Mouse (Mus musculus) stomach, embryonic 14.5 days (tissue): ENCODE data around the gene Galnt17. TPM values are rescaled to one million over a fixed set of nuclear protein-coding genes. Genes with fewer than 3 reads are reported as not detected.

Experiments
- ATAC-seq: fragments of 200-750 bp; cut with Nextera tagmentation; 2 replicates; pipeline ENCODE4 v1.8.0; 2017; ENCODE audit warnings: low read depth, moderate TSS enrichment; ENCODE audit not compliant: insufficient number of reproducible peaks, insufficient read depth, low FRiP score
- H3K27ac ChIP-seq: fragments of 300-500 bp; sonication (generic); 2 replicates; pipeline ENCODE4 v1.5.1; 2014; ENCODE audit warnings: mild to moderate bottlenecking, low read length, moderate library complexity, mixed read lengths
- H3K27me3 ChIP-seq: fragments of 300-500 bp; sonication (generic); 2 replicates; pipeline ENCODE4 v1.6.1; 2014; ENCODE audit warnings: low read length, control low read depth, mixed read lengths; ENCODE audit not compliant: control insufficient read depth, insufficient read depth
- H3K36me3 ChIP-seq: fragments of 300-500 bp; sonication (generic); 2 replicates; pipeline ENCODE4 v1.6.1; 2014; ENCODE audit warnings: mild to moderate bottlenecking, control low read depth, low read length, moderate library complexity, mixed read lengths; ENCODE audit not compliant: control insufficient read depth, insufficient read depth
- H3K4me1 ChIP-seq: fragments of 300-500 bp; sonication (generic); 2 replicates; pipeline ENCODE4 v1.6.1; 2014; ENCODE audit warnings: low read length, control low read depth, mixed read lengths; ENCODE audit not compliant: control insufficient read depth, insufficient read depth
- H3K4me2 ChIP-seq: fragments of 300-500 bp; sonication (generic); replicated peaks from 2 replicates; pipeline ENCODE4 v1.6.1; 2014; ENCODE audit warnings: low read depth, low read length, control low read depth
- H3K4me3 ChIP-seq: fragments of 300-500 bp; sonication (generic); 2 replicates; pipeline ENCODE4 v1.5.1; 2014; ENCODE audit warnings: low read depth, low read length, control low read depth
- H3K9ac ChIP-seq: fragments of 300-500 bp; sonication (generic); replicated peaks from 2 replicates; pipeline ENCODE4 v1.6.1; 2014; ENCODE audit warnings: low read depth, mild to moderate bottlenecking, control low read depth, low read length, moderate library complexity, mixed read lengths
- H3K9me3 ChIP-seq: fragments of 300-500 bp; sonication (generic); 2 replicates; pipeline ENCODE4 v1.6.1; 2016; ENCODE audit warnings: low read depth, low read length, control low read depth; ENCODE audit not compliant: control insufficient read depth
- WGBS: fragments of 180-500 bp; shearing (Covaris S2); extraction: QIAGEN DNeasy Blood & Tissue Kit; methylation state at CpG from one replicate; pipeline ENCODE4 v1.1.7; 2014; 5-methylcytosine and 5-hydroxymethylcytosine counted together
- polyA plus RNA-seq: library from polyadenylated mRNA; unstranded; fragments of >200 nt; fragmentation: Nextera tagmentation; extraction: Ambion mirVana; gene quantifications from 2 replicates; pipeline ENCODE4 v1.2.1, GENCODE M21; 2014

Gene Galnt17
- 1.7 and 1.9 TPM in 2 replicates for polyA plus RNA-seq

DNA sequence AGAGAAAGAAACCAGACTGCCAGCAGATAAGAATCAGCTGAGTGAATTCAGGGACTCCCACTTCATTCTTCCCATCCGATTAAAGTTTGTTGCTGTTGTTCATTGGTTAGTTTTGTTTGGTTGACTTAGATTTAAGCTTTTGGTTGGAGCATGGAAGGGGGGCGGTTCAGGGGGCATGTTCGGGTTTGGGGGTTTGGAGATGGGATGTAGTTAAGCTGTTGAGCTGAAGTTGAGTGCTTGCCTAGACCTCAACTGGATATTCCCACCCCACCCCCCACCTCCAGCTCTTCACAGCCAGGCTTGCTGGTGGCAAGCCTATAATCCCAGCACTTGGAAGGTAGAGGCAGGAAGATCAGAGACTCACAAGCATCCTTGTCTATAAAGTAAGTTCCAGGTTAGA lies at the start of gene Galnt17:
Gene Galnt17, minus strand, starts transcription at position 101 of the 400 bp plus-strand sequence.
- Histone ChIP-seq H3K36me3 (no peaks in the 10 kb centered on the region), H3K27me3 (peaks cover 6% of the 10 kb centered on the region), H3K9ac (peak within 1 kb of the TSS; percentile 38; the same call in 1 of the 2 replicates), H3K4me1 (peaks cover 4% of the 10 kb centered on the region; the same call in 1 of the 2 replicates), H3K4me3 (peak within 1 kb of the TSS; percentile 64), H3K9me3 (no peaks in the 10 kb centered on the region), H3K4me2 (peak within 1 kb of the TSS; percentile 98), H3K27ac (peak within 1 kb of the TSS; percentile 41; the same call in 1 of the 2 replicates)
- ATAC-seq = no peak
- WGBS = 48% methylated on average over 3 of the region's 3 CpGs

- Histone ChIP-seq H3K4me3 (no peak overlapping the region), H3K27me3 (no peaks in the 10 kb centered on the region), H3K4me2 (no peak overlapping the region), H3K9ac (no peak overlapping the region), H3K9me3 (no peaks in the 10 kb centered on the region), H3K36me3 (no peaks in the 10 kb centered on the region), H3K4me1 (no peaks in the 10 kb centered on the region), H3K27ac (no peak overlapping the region)
- WGBS = 84% methylated on average over 8 of the region's 8 CpGs
- ATAC-seq = no peak
Measured at GRCm38 (mm10) chr5:131334536-131334935, 26.2 kb upstream of the Galnt17 start.

DNA sequence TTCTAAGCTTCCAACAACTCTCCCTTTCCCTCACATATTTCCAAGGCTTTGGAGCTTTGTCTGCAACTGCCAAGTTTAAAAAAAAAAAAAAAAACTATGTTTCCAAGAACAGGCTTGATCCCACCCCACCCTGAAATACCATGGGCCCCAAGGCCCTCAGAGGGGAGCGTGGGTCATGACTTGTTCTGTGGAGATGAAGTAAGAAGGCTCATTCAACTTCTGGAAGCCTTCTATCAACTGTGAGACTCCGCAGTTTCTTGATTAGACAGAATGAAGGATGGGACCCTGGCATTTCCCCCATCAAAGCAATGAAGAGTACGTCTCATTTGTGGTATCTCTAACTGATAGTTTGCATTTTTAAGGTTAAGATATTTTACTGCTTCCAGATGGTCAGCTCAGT lies 13.0 kb upstream of the Galnt17 start:
- H3K27me3 ChIP-seq = no peaks in the 10 kb centered on the region
- H3K4me1 ChIP-seq = no peaks in the 10 kb centered on the region
- H3K27ac ChIP-seq = no peak overlapping the region
- ATAC-seq = no peak
- no peak overlapping the region for H3K4me3 ChIP-seq
- H3K4me2 ChIP-seq = no peak overlapping the region
- H3K9ac ChIP-seq = no peak overlapping the region
- 43% methylated on average over 3 of the region's 3 CpGs for WGBS
- H3K36me3 ChIP-seq = no peaks in the 10 kb centered on the region
- no peaks in the 10 kb centered on the region for H3K9me3 ChIP-seq

DNA sequence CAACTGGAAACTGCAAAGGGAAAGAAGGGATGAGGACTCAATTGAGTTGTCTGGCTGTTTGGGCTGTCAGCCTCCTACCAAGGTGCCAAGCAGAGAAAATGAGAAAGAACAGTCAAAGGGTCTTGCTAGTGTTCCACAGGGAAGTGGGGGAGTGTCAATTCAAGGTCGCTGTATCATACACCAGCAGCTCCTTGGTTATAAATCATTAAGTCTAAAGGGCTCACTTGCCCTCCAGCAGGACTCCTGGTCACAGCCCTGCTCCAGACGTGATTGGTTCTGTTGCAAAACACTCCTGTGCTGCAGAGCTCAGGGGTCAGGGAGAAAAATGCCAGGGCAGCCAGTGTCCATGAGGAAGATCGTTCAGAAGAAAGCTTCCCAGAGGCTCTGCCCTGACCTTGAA lies 11.3 kb upstream of the Galnt17 start:
- no peaks in the 10 kb centered on the region for H3K27me3 ChIP-seq
- H3K4me2 ChIP-seq = no peak overlapping the region
- ATAC-seq = no peak
- H3K9me3 ChIP-seq = no peaks in the 10 kb centered on the region
- no peaks in the 10 kb centered on the region for H3K36me3 ChIP-seq
- H3K4me1 ChIP-seq = no peaks in the 10 kb centered on the region
- H3K27ac ChIP-seq = no peak overlapping the region
- H3K4me3 ChIP-seq = no peak overlapping the region
- 24% methylated on average over 3 of the region's 3 CpGs for WGBS
- H3K9ac ChIP-seq = no peak overlapping the region

DNA sequence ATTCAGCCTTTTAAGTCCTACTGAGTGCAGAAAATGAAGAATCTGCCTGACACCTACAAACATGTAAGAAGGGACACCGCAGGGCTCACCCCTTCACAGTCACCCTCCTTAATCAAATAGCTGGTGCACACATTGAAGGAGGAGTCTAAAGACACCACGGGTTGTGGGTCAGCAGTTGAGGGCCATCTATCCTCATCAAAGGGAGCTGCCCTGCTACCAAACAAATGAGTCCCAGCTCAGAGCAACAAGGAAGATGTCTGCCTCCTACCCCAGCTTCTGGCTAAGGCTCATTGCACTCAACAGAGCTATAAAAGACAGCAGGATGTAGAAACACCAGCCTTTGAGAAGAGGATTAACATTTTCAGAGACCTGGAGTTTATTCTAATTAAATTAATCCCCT lies 10.8 kb upstream of the Galnt17 start:
- Histone ChIP-seq H3K4me3 (no peak overlapping the region), H3K4me2 (no peak overlapping the region), H3K9me3 (no peaks in the 10 kb centered on the region), H3K9ac (no peak overlapping the region), H3K4me1 (no peaks in the 10 kb centered on the region), H3K36me3 (no peaks in the 10 kb centered on the region), H3K27me3 (no peaks in the 10 kb centered on the region), H3K27ac (no peak overlapping the region)
- ATAC-seq = no peak
- WGBS = 33% methylated on average over 2 of the region's 2 CpGs

- Histone ChIP-seq H3K36me3 (no peaks in the 10 kb centered on the region), H3K27me3 (no peaks in the 10 kb centered on the region), H3K27ac (no peak overlapping the region), H3K4me3 (no peak overlapping the region), H3K4me2 (no peak overlapping the region), H3K9me3 (no peaks in the 10 kb centered on the region), H3K9ac (no peak overlapping the region), H3K4me1 (no peaks in the 10 kb centered on the region)
- 80% methylated on average over 4 of the region's 4 CpGs for WGBS
- no peak for ATAC-seq
Measured at GRCm38 (mm10) chr5:131315016-131315415, 6.7 kb upstream of the Galnt17 start.

GRCm38 (mm10) chr5:131307656-131308151 lies 593 bp downstream of the Galnt17 start:
- Histone ChIP-seq H3K27me3 (peaks cover 6% of the 10 kb centered on the region), H3K9me3 (no peaks in the 10 kb centered on the region), H3K4me2 (peak overlapping the region; percentile 98), H3K36me3 (no peaks in the 10 kb centered on the region), H3K9ac (peak overlapping the region; percentile 38; the same call in 1 of the 2 replicates), H3K4me1 (peaks cover 4% of the 10 kb centered on the region; the same call in 1 of the 2 replicates), H3K27ac (peak overlapping the region; percentile 41; the same call in 1 of the 2 replicates), H3K4me3 (peak overlapping the region; percentile 64)
- peak; percentile 85 for ATAC-seq
- WGBS = under 1% methylated on average over 36 of the region's 36 CpGs

GRCm38 (mm10) chr5:131306908-131307655 lies 1.2 kb downstream of the Galnt17 start:
- ATAC-seq = peak; percentile 29; the same call in 1 of the 2 replicates
- peak overlapping the region; percentile 38; the same call in 1 of the 2 replicates for H3K9ac ChIP-seq
- H3K27me3 ChIP-seq = peaks cover 6% of the 10 kb centered on the region
- peak overlapping the region; percentile 64 for H3K4me3 ChIP-seq
- H3K4me2 ChIP-seq = peak overlapping the region; percentile 98
- H3K27ac ChIP-seq = peak overlapping the region; percentile 41; the same call in 1 of the 2 replicates
- H3K4me1 ChIP-seq = peaks cover 4% of the 10 kb centered on the region; the same call in 1 of the 2 replicates
- H3K9me3 ChIP-seq = no peaks in the 10 kb centered on the region
- H3K36me3 ChIP-seq = no peaks in the 10 kb centered on the region
- WGBS = under 1% methylated on average over 64 of the region's 64 CpGs
